ENCODE assay signal across 8 mouse cellular contexts in genomic region chr11:119252854-119253541, GRCm38 (mm10). TPM values are rescaled to one million over a fixed set of nuclear protein-coding genes. Genes with fewer than 3 reads are reported as not detected.
A peak's percentile ranks its signal among the peaks of the same experiment; 100 is the strongest.
DNase-seq lines count a peak whose midpoint lies in the region; ATAC-seq and TF ChIP-seq lines count a peak whose summit lies in the region.

No protein-coding gene starts in this region.

- no peak overlapping the region for H3K27ac ChIP-seq in kidney, postnatal 0 days
- no peak overlapping the region for H3K27ac ChIP-seq in embryonic facial prominence, embryonic 11.5 days (replicated peaks; ENCODE audit: low read depth, low read length)
- peak overlapping the region; percentile 35; the same call in 1 of the 2 replicates for H3K27ac ChIP-seq in hindbrain, embryonic 13.5 days

- H3K9me3 ChIP-seq in kidney, postnatal 0 days (replicated peaks; ENCODE audit: low read length) = no peaks in the 10 kb centered on the region
- H3K9me3 ChIP-seq in embryonic facial prominence, embryonic 11.5 days (replicated peaks; ENCODE audit: control insufficient read depth, low read length) = no peaks in the 10 kb centered on the region
- no peaks in the 10 kb centered on the region for H3K9me3 ChIP-seq in hindbrain, embryonic 13.5 days

- H3K4me1 ChIP-seq in kidney, postnatal 0 days (replicated peaks; ENCODE audit: insufficient read depth, low read length) = peaks cover 17% of the 10 kb centered on the region
- H3K4me1 ChIP-seq in embryonic facial prominence, embryonic 11.5 days (ENCODE audit: control insufficient read depth, insufficient read depth, low read length) = 0 out of 2 replicates have a peak, but pooled peaks cover 3% of the 10 kb centered on the region
- H3K4me1 ChIP-seq in hindbrain, embryonic 13.5 days (replicated peaks) = peaks cover 27% of the 10 kb centered on the region

- peak overlapping the region; percentile 32 for H3K4me2 ChIP-seq in kidney, postnatal 0 days (ENCODE audit: low read length)
- peak overlapping the region; percentile 21 for H3K4me2 ChIP-seq in embryonic facial prominence, embryonic 11.5 days (ENCODE audit: low read depth, low read length)
- H3K4me2 ChIP-seq in hindbrain, embryonic 13.5 days = peak overlapping the region; percentile 50

- ATAC-seq in kidney, postnatal 0 days (replicated peaks; ENCODE audit: low FRiP score, low read depth) = peak; percentile 58
- ATAC-seq in embryonic facial prominence, embryonic 11.5 days (replicated peaks; ENCODE audit: insufficient number of reproducible peaks, low FRiP score, low TSS enrichment, low read depth) = peak; percentile 63; the same call in 1 of the 2 replicates
- peak; percentile 79 for ATAC-seq in hindbrain, embryonic 13.5 days (ENCODE audit: low FRiP score)

- 9% methylated on average over 22 of the region's 22 CpGs for WGBS in kidney, postnatal 0 days
- WGBS in embryonic facial prominence, embryonic 11.5 days = 5% methylated on average over 22 of the region's 22 CpGs
- WGBS in hindbrain, embryonic 13.5 days = 5% methylated on average over 22 of the region's 22 CpGs

- H3K4me3 ChIP-seq in kidney, postnatal 0 days (replicated peaks; ENCODE audit: low read depth, low read length) = no peak overlapping the region
- H3K4me3 ChIP-seq in embryonic facial prominence, embryonic 11.5 days (ENCODE audit: low read depth, low read length) = no peak overlapping the region
- peak overlapping the region; percentile 21; the same call in 1 of the 2 replicates for H3K4me3 ChIP-seq in hindbrain, embryonic 13.5 days

- H3K36me3 ChIP-seq in kidney, postnatal 0 days (ENCODE audit: insufficient read depth, low read length) = no peaks in the 10 kb centered on the region
- no peaks in the 10 kb centered on the region for H3K36me3 ChIP-seq in embryonic facial prominence, embryonic 11.5 days (replicated peaks; ENCODE audit: control insufficient read depth, insufficient read depth, low read depth, low read length)
- peaks cover 3% of the 10 kb centered on the region; the same call in 1 of the 2 replicates for H3K36me3 ChIP-seq in hindbrain, embryonic 13.5 days
- no peaks in the 10 kb centered on the region for H3K36me3 ChIP-seq in splenic B cell, adult 2 months (ENCODE audit: control insufficient read depth, insufficient read depth, low read length, poor library complexity, severe bottlenecking)

- TF ChIP-seq CTCF in kidney, postnatal 0 days (IDR thresholded peaks at IDR 0.05; ENCODE audit: low read depth) = peak; percentile 69

- no peak overlapping the region for H3K9ac ChIP-seq in kidney, postnatal 0 days (ENCODE audit: low read depth, low read length)
- peak overlapping the region; percentile 22; the same call in 1 of the 2 replicates for H3K9ac ChIP-seq in embryonic facial prominence, embryonic 11.5 days (replicated peaks; ENCODE audit: low read length)
- H3K9ac ChIP-seq in hindbrain, embryonic 13.5 days = peak overlapping the region; percentile 43; the same call in 1 of the 2 replicates

- peak; percentile 74 for DNase-seq in kidney, postnatal 0 days (ENCODE audit: low spot score)
- DNase-seq in kidney, adult 18-20 months = no peak
- peak; percentile 44 for DNase-seq in NIH3T3 (ENCODE audit: low read depth)
- peak; percentile 80 for DNase-seq in embryonic facial prominence, embryonic 11.5 days (ENCODE audit: low spot score)
- DNase-seq in lung, postnatal 10 days = peak; percentile 80
- peak; percentile 59 for DNase-seq in splenic B cell, adult 2 months (ENCODE audit: low read depth, low spot score)
- DNase-seq in urinary bladder, postnatal 4 days (ENCODE audit: low spot score in 2 of 2) = no peak

- H3K27me3 ChIP-seq in kidney, postnatal 0 days (ENCODE audit: insufficient read depth, low read length) = no peaks in the 10 kb centered on the region
- H3K27me3 ChIP-seq in embryonic facial prominence, embryonic 11.5 days (ENCODE audit: control insufficient read depth, insufficient read depth, low read length) = no peaks in the 10 kb centered on the region
- no peaks in the 10 kb centered on the region for H3K27me3 ChIP-seq in hindbrain, embryonic 13.5 days
- H3K27me3 ChIP-seq in splenic B cell, adult 2 months (ENCODE audit: control insufficient read depth, insufficient read depth, low read length, poor library complexity, severe bottlenecking) = no peaks in the 10 kb centered on the region

RNA-seq across cellular contexts. Expression of gene Gaa, which starts 14.7 kb away (rescaled TPM):
- polyA plus RNA-seq in kidney, postnatal 0 days (2015; fragmentation: Nextera tagmentation; extraction: Ambion mirVana) = 64.6 and 68.5 TPM in 2 replicates
- 15.7 and 19.0 TPM in 2 replicates for polyA plus RNA-seq in embryonic facial prominence, embryonic 11.5 days (2014; fragmentation: Nextera tagmentation; extraction: Ambion mirVana)
- polyA plus RNA-seq in hindbrain, embryonic 13.5 days (2015; fragmentation: Nextera tagmentation; extraction: Ambion mirVana) = 59.6 and 62.3 TPM in 2 replicates

RNA-seq across cellular contexts. Expression of gene Ccdc40, which starts 24.6 kb away (rescaled TPM):
- 3.3 and 4.0 TPM in 2 replicates for polyA plus RNA-seq in kidney, postnatal 0 days (2015; fragmentation: Nextera tagmentation; extraction: Ambion mirVana)
- polyA plus RNA-seq in embryonic facial prominence, embryonic 11.5 days (2014; fragmentation: Nextera tagmentation; extraction: Ambion mirVana) = 12.1 and 13.4 TPM in 2 replicates
- 14.6 and 18.0 TPM in 2 replicates for polyA plus RNA-seq in hindbrain, embryonic 13.5 days (2015; fragmentation: Nextera tagmentation; extraction: Ambion mirVana)

RNA-seq across cellular contexts. Expression of gene Tbc1d16, which starts 24.7 kb away (rescaled TPM):
- 9.2 and 9.5 TPM in 2 replicates for polyA plus RNA-seq in kidney, postnatal 0 days (2015; fragmentation: Nextera tagmentation; extraction: Ambion mirVana)
- 9.5 and 11.9 TPM in 2 replicates for polyA plus RNA-seq in embryonic facial prominence, embryonic 11.5 days (2014; fragmentation: Nextera tagmentation; extraction: Ambion mirVana)
- polyA plus RNA-seq in hindbrain, embryonic 13.5 days (2015; fragmentation: Nextera tagmentation; extraction: Ambion mirVana) = 57.4 and 61.1 TPM in 2 replicates

RNA-seq across cellular contexts. Expression of gene Eif4a3, which starts 46.9 kb away (rescaled TPM):
- 260 and 285 TPM in 2 replicates for polyA plus RNA-seq in kidney, postnatal 0 days (2015; fragmentation: Nextera tagmentation; extraction: Ambion mirVana)
- 392 and 414 TPM in 2 replicates for polyA plus RNA-seq in embryonic facial prominence, embryonic 11.5 days (2014; fragmentation: Nextera tagmentation; extraction: Ambion mirVana)
- 266 and 296 TPM in 2 replicates for polyA plus RNA-seq in hindbrain, embryonic 13.5 days (2015; fragmentation: Nextera tagmentation; extraction: Ambion mirVana)

RNA-seq across cellular contexts. Expression of gene Card14, which starts 54.6 kb away (rescaled TPM):
- 0.99 and 1.2 TPM in 2 replicates for polyA plus RNA-seq in kidney, postnatal 0 days (2015; fragmentation: Nextera tagmentation; extraction: Ambion mirVana)
- 0.06 and 0.08 TPM in 2 replicates for polyA plus RNA-seq in embryonic facial prominence, embryonic 11.5 days (2014; fragmentation: Nextera tagmentation; extraction: Ambion mirVana)
- 0.06 and 0.09 TPM in 2 replicates for polyA plus RNA-seq in hindbrain, embryonic 13.5 days (2015; fragmentation: Nextera tagmentation; extraction: Ambion mirVana)

Comparison
In these comparisons a context has a peak if more than half of its experiments do, and no peak if none do; other contexts are left out.
1. DNase-seq: peak in kidney, postnatal 0 days (single experiment), NIH3T3 (single experiment), embryonic facial prominence, embryonic 11.5 days (single experiment), lung, postnatal 10 days (single experiment) and splenic B cell, adult 2 months (single experiment); none in kidney, adult 18-20 months (single experiment) and urinary bladder, postnatal 4 days (0 of 2).
2. Peak in every context shown above with its lines, with median percentiles within 50 percentile points of each other: ATAC-seq and H3K4me2 ChIP-seq.